Mouse (Mus musculus) T-helper 2 cell (primary cell): ENCODE results near the gene Sstr2.

Experiments
- in situ Hi-C: fragments of 300-600 bp; cut with MboI, MseI; formaldehyde crosslinking; loops from one replicate; pipeline ENCODE4 v1.15.1; 2025; ENCODE audit warnings: high pct_unique_total_duplicates

Sstr2 gene

GRCm38 (mm10) chr11:113619420-113620080, 408 bp downstream of the Sstr2 start:
- in situ Hi-C loops = loop anchor here (5.0 to 10.0 kb wide), 3 partner anchors 195 to 442 kb away; no protein-coding TSS in a partner anchor

- in situ Hi-C loops = loop anchor here (10.0 kb wide), 1 partner anchor 316 kb away; no protein-coding TSS in a partner anchor
Measured at GRCm38 (mm10) chr11:113621001-113621400, 1.9 kb downstream of the Sstr2 start.

GRCm38 (mm10) chr11:113622028-113622427, 2.9 kb downstream of the Sstr2 start:
- in situ Hi-C loops = loop anchor here (10.0 kb wide), 1 partner anchor 317 kb away; no protein-coding TSS in a partner anchor

- in situ Hi-C loops = loop anchor here (10.0 kb wide), 1 partner anchor 321 kb away; no protein-coding TSS in a partner anchor
Measured at GRCm38 (mm10) chr11:113625437-113625836, 6.3 kb downstream of the Sstr2 start.

- in situ Hi-C loops = loop anchor here (10.0 kb wide), 1 partner anchor 323 kb away; no protein-coding TSS in a partner anchor
Measured at GRCm38 (mm10) chr11:113627785-113628184, 8.6 kb downstream of the Sstr2 start.

- in situ Hi-C loops = no loop called here
Measured at GRCm38 (mm10) chr11:113630642-113631041, 11.5 kb downstream of the Sstr2 start.

GRCm38 (mm10) chr11:113631302-113631701, 12.2 kb downstream of the Sstr2 start:
- in situ Hi-C loops = no loop called here

- in situ Hi-C loops = no loop called here
Measured at GRCm38 (mm10) chr11:113631862-113632261, 12.7 kb downstream of the Sstr2 start.

GRCm38 (mm10) chr11:113632303-113632702, 13.2 kb downstream of the Sstr2 start:
- in situ Hi-C loops = no loop called here

- in situ Hi-C loops = no loop called here
Measured at GRCm38 (mm10) chr11:113633398-113633797, 14.3 kb downstream of the Sstr2 start.

- in situ Hi-C loops = no loop called here
Measured at GRCm38 (mm10) chr11:113634699-113635121, 15.6 kb downstream of the Sstr2 start.

- in situ Hi-C loops = no loop called here
Measured at GRCm38 (mm10) chr11:113638680-113639079, 19.5 kb downstream of the Sstr2 start.

GRCm38 (mm10) chr11:113645181-113645580, 26.0 kb downstream of the Sstr2 start:
- in situ Hi-C loops = loop anchor here (5.0 kb wide), 1 partner anchor 97 kb away; no protein-coding TSS in a partner anchor

GRCm38 (mm10) chr11:113648152-113648551, 29.0 kb downstream of the Sstr2 start:
- in situ Hi-C loops = loop anchor here (5.0 kb wide), 1 partner anchor 94 kb away; no protein-coding TSS in a partner anchor

GRCm38 (mm10) chr11:113648690-113649352, 29.7 kb downstream of the Sstr2 start, which contains the start of gene Cog1:
Cog1 (plus strand) TSS chr11:113649169.
- in situ Hi-C loops = loop anchor here (5.0 kb wide), 1 partner anchor 93 kb away; no protein-coding TSS in a partner anchor

GRCm38 (mm10) chr11:113649353-113650210, 30.4 kb downstream of the Sstr2 start, which contains the start of gene Slc39a11:
Slc39a11 (minus strand) TSS chr11:113650079.
- in situ Hi-C loops = loop anchor here (5.0 kb wide), 1 partner anchor 93 kb away; no protein-coding TSS in a partner anchor

- in situ Hi-C loops = no loop called here
Measured at GRCm38 (mm10) chr11:113651206-113651906, 32.2 kb downstream of the Sstr2 start.

GRCm38 (mm10) chr11:113651907-113652273, 32.7 kb downstream of the Sstr2 start:
- in situ Hi-C loops = no loop called here

- in situ Hi-C loops = no loop called here
Measured at GRCm38 (mm10) chr11:113652516-113652915, 33.4 kb downstream of the Sstr2 start.

- in situ Hi-C loops = no loop called here
Measured at GRCm38 (mm10) chr11:113654105-113654504, 35.0 kb downstream of the Sstr2 start.
